Mouse (Mus musculus) neural tube, embryonic 10.5 days (tissue): ENCODE measurements around the gene Tlcd2.

Source experiments
- DNase-seq: peaks from one replicate; pipeline ENCODE4 v3.0.0-alpha.2; 2017; ENCODE audit warnings: low spot score; ENCODE audit errors: extremely low spot score

Tlcd2 gene

DNA sequence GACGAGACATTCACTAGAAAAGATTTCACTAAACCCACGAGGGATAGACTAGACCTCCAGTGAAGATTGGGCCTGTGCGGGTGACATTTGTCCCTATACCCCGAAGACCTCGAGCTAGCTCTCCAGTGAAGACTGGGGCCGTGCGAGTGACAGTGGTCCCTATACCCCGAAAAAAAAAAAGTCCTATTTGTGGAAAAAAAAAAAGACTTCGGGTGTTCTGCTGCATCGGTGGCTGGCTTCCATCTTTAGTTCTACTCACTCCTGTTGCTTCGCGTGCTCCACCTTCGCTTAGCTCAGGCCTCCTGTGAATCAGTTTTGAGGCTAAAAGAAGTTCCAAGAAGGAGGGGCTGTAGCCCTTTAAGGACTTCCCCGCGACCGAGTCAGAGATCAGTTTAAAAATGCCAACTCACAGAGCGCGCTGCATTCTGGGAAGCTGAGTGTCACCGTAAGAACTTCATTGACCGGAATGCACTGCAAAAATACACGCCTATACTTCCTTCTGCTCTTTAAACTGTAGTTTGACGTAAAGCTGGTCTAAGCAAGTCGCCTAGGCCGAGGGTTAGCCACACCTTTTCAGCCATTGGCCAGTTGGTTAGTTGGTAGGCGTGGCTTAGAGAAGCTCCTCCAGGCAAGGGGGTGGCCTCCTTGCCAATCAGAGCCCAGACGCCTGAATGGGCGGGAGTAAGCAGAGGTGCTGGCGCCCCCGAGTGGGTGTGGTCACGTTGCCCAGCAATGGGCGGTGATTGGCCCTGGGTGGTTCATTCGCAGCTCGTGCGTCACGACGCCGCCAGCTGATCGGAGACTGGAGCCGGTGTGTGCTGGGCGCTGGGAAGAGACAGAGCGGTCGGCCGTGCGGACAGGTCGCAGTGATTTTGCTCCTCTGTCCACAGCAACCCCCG lies at the start of gene Tlcd2:
Gene Tlcd2, plus strand, starts transcription at position 872 of the 899 bp plus-strand sequence.
- peak; percentile 98 for DNase-seq

DNA sequence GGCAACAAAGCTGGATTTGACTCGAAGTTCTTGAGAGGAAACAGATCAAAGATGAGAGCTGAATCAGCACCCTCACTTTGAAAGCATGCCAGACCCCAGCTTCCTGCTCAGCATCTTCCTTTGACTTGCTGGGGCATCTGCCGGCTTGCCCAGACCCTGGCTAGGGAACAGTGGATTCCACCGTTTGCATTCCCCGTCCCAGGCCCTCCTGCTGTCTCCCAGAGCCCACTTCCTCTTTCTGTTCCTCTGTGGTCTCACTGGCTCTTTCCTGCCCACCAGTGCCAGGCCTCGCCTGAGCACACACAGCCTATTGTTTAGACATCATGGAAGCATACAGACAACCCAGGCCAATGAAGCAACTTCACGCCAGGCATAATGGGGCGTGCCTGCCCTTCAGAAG lies 46.4 kb upstream of the Tlcd2 start:
- DNase-seq: no peak

DNA sequence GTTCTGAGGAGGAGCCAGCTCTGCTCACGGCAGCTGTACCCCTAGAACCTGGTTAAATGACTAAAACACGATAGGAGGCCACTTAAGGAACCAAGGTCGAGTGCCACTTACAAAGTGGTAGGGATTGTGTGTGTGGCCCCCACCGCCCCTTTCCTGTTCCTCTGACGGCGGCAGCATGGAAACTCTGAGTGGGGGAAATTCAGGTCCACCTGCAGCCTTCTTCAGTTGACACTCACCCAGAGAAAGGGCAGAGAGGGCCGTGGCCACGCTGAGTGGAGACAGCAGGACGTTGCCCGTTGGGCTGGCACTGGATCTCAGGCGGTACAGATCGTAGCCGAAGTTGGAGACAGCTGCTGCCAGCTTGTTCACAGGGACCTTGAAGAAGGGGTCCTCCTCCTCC lies 45.5 kb upstream of the Tlcd2 start:
- DNase-seq: no peak

DNA sequence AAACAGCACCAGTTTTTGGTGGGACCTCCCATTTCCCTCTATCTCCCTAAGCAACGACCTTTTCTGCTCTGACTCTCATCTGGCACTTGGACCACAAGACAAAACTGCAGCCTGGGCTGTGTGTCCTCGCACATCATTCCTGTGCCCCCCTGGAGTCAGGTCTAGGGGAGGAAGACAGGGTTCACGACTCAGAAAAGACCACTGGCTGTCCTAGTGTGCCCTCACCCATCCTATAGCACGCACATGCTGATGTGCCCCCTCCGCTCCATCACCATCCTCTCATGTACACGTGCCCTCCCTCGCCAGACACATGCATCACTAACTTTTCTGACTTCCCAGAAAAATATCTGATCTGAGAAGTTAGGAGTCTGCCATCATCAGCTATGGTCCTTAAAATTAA lies 41.5 kb upstream of the Tlcd2 start:
- no peak for DNase-seq

DNA sequence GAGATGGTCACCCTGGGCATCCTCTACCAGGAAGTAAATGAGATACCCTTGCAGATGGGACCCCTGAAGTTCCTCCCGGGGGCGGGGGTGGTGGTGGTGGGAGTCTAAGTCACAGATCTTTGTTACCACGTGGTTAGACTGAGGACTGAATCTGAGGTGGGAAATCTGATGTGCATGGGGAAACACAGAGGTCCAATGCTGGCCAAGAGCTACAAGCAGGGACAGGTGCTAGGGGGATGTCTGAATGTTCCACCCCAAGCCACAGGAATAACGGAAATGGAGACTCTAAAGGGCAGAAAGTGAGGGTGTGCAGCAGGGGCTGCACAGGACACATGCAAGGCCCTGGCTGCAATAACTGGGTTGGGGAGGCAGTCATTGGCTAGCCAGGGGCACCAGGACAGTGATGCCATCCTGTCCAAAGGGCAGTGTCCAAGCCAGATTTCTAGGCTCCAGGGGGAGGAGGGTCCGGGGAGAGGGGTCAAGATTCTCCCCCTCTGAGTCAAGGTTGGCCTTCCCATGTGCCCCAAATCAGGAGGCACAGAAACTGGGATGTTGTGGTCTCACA lies 40.6 kb upstream of the Tlcd2 start:
- DNase-seq: peak; percentile 20

DNA sequence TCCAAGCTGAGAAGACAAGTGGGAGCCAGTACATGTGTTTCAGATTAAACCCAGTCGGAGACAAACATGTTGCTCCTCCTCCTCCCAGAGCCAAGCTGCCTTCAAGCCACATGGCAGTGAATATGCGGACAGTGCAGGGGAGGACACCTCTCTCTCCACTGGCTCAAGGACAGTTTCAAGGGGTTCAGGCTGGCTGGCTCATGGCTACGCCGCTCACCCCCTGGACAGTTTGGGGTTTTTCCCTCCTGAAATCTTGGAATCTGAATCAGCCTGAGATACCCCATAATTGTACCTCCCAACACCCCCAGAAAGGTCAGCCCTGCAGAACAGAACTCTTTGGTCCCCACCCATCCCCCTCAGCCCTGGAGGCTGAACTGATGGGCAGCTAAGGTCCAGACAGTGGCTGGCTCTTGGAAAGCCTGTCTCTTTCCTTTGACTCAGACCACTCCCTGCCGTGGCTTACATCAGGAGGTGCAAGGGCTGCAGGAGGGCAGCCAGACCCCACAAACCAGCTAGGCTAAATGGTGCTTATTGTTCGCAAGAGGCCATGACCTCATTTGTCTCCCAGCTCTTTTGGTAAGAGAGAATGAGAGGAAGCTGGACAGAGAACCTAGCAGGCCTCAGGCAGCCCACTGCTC lies 40.0 kb upstream of the Tlcd2 start:
- DNase-seq: peak; percentile 52

DNA sequence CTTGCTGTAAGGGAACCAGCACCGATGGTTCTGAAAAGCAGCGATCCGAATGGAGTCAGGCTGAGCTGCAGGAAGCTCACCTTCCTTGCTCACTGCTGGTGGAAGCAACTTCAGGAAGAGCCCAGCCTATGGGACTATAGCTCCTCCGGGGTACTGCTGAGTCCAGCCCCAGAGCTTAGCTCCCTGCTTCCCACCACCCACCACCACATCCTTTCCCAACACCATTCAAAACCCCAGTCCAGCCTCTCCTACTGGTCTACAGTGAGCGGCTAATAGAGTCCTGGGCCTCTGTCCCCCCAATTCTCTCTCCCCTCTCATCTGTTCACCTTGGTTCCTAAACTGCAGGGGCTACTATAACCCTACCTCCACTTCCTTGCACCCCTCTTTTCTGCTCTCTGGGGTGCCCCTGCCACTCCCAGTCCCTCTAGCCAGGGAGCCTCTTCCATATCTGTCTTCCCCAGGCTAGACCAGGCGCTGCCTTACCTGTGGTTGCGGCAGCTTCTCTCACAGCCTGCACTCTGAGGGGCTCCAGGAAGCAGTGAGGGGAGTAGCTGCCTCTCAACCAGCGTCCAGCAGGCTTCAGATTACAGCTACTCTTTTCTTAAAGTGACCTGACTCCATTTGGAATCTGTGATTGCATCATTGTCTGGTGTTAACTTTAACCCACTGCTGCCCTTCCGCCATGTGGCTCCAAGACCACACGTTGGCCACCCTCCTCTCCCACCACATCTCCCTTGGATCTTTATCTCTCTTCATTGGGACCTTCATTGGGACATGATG lies 39.3 kb upstream of the Tlcd2 start, which contains the start of gene Serpinf1:
Gene Serpinf1, minus strand, starts transcription at position 689 of the 780 bp plus-strand sequence.
- DNase-seq: peak; percentile 50

DNA sequence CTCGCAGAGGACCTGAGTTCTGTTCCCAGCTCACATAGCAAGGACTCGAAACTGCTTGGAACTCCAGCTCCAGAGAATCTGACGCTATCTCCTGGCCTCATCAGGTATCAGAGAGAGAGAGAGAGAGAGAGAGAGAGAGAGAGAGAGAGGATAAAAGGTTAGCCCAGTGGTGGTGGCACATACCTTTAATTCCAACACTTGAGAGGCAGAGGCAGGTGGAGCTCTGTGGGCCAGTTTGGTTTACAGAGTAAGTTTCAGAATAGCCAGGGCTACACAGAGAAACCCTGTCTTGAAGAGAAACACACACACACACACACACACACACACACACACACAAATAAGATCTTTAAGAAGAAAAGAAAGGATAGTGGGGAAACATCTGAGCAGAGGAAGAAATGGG lies 38.4 kb upstream of the Tlcd2 start:
- DNase-seq: no peak

DNA sequence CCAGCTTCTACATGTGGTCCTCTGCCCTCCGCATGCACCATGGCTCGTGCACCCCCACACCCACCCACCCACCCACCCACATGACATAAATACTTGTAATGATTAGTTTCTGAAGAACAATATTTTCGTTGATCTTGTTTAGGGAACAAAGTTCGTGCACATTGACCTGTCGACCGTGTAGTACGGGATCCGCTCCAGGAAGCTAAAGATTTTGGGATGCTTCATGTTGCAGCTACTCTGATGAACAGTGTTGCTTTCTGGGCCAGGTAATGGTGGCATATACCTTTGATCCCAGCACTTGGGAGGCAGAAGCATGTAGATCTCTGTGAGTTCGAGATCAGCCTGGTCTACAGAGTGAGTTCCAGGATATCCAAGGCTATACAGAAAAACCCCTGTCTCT lies 37.5 kb upstream of the Tlcd2 start:
- no peak for DNase-seq

DNA sequence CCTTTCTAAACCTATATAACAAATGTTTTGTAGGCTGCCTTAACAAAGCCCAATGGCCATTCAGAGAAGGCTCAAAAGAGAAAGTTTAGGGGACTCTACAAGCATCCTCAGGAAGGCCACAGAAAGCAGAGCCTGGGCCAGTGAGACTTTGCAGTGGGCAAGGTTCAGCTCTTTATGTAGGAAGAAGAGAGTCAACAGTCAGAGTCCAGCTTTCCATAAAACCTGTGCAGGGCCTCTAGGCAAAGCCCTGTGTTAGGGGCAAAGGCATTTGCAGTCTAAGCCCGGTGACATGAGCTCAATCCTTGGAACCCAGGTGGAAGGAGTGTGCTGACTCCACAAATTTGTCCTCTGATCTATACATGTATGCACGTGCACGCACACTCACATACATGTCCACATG lies 37.1 kb upstream of the Tlcd2 start:
- no peak for DNase-seq

DNA sequence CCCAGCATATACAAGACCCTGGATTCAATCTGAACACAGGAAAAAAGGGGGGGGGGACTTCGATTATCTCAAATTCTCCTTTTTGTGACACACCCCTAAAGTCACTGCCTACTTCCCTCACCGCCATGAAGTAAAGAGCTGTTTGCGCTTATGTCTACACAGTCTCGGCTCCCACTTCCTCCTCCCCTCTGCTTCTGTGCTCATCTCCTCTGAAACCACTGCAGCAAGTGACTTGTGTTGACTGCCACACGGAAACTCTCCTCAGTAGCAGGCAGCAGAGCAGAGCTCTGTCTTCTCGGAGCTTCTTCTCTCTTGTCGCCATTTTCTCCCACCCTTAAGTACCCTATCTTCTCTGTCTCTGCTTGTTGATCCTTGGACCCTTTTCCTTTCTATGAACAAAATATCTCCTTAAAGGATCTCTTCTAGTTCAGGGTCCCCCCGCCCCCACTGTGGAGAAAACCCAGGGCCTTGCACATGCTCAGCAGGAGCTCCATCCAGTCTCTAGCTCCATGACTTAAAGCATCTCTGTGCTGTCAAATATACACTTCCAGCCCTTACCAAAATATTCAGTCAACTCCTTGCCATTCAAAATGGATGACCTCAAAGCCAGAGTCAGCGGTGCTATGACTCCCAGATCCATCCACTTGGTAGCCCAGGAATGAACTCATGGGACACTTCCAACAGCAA lies 32.4 kb upstream of the Tlcd2 start:
- DNase-seq: no peak

DNA sequence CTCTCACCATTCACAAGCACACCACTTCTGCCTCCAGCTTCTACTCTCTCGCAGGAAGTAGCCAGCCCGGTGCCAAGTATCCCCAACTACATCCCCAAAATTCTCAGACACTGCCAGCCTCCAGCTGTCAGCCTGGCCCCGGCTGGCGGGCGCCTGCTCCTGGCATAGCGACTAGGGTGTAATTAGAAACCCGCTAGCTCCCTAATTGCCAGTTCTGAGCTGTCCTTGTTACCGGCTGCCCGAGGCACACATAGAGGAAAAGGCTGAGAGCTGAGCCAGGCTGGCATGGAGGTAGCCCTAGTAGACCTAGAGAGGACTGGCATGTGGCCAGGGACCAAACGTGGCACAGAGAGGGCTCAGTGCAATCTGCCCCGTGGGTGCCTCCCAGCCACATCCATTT lies 30.2 kb upstream of the Tlcd2 start:
- DNase-seq: no peak

DNA sequence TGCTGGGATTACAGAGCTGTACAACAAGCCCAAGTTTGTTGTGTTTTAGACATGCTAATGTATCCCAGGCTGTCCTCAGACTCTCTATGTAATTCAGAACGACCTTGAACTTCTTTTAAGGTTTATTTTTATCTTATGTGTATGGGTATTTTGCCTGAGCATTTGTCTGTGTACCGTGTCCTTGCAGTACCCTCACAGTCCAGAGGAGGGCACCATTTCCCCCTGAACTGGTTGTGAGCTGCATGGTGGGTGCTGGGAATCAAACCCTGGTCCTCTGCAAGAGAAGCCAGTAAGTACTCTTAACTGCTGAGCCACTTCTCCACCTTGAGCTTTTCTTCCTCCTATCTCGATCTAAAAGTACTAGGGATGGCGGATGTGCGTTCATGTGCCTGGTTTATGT lies 27.4 kb upstream of the Tlcd2 start:
- no peak for DNase-seq

DNA sequence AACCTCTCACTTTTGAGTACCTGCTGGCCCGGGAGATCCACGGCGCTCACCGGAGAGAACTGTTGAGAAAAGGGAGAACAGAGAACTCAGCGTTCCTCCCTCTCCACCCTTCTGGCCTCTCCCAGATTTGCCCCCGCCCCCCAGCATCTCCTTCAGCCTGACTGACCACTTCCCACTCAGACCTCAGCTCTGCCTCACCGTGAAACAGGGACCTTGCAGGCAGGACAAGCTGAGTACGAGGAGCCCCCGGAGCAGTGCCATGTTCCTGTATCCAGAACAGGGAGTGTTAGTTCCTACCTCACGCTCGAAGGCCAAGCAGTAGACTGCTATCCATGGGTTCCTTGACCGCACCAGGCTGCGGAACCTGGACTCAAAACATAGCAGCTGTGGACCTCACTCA lies 23.3 kb upstream of the Tlcd2 start:
- no peak for DNase-seq

DNA sequence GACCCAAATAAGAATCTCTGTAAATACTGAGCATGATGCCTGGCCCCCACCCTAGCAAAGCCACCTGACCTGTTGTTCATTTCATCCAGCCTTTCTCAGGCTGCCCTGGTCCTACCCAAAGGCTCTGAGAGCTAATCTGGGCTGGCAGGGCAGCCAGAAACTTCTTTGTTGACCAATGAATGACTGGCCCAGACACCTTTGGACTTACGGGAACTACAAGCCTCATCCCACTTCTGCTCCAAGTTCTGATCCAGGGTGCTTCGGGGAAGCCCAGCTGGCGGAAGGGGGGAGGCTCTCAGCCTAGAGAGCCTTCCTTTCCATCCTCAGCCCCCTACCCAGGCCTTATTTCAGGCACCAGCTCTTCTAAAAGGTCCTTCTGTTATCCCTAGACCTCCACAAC lies 22.7 kb upstream of the Tlcd2 start:
- DNase-seq: no peak

DNA sequence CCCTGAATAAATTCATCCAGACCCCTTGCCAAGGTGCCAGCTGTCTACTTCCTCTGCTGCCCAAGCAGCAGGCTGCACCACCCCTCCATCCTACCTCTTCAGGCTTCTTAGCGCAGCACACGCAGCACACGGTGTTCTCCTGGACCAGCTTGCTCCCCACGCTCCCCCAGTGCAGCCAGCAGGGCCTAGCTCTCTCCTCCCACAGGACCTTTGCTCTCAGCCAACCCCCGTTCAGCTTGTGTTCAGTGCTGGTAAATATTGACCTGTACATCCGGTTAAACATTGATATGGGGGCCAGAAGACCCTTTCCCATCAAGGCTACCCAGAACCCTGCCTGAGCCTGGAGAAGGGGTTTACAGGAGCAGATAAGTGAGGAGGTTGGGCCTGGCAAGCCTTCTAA lies 22.2 kb upstream of the Tlcd2 start, which contains the start of gene Serpinf2:
Gene Serpinf2, minus strand, starts transcription at position 229 of the 400 bp plus-strand sequence.
- no peak for DNase-seq

DNA sequence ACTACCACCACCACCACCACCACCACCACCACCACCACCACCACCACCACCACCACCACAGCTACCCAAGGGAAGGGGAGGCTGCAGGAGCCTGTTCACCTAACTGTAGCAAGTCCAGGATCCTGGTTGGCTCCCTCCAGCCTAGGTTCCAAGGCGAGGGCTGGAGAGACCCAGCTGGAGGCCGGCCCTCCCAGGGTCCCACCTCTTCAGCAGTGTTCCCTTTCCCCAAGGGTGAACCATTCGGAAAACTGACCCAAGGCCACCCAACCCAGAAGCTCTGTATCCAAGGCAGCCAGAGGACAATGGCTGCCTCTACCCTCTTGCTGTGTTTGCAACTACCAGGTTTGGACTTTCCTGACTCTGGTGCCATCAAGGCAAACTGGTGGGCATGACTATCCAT lies 21.6 kb upstream of the Tlcd2 start:
- DNase-seq: no peak

DNA sequence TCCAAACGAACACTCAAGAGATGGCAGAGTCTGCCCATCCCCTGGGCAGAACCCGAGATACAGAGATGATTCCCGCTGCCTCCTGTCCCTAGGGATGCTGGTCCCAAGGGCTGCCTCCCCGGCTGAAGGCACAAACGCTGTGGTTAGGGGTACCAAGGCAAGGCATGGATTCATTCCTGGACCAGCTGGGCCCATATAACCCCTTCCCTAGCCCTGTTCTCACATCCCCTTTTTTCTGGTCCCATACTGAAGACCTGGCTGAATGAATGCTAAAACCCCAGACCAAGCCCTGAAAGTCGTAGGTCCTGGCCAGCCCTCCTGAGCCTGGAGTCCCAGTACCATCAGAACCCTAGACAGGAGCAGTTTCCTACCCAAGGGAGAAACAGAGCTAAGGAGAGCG lies 20.5 kb upstream of the Tlcd2 start:
- no peak for DNase-seq

DNA sequence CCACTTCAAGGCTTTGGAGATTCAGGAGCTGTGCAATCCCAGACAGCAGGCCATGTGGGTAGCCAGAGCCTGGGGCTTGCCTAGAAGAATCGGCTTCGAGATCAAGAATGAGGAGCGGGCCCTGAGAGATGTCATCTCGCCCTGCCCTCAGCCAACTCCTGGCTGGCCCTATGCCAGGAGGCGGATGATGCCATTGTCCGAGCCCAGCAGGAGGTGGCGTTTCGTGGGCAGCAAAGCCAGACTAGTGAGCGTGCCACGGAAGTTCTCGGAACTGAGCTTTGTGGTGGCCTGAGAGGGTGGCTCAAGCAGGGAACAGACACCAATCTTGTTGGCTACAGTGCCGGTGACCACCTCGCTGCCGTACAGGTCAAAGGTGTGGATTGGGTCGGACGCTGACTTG lies 19.9 kb upstream of the Tlcd2 start:
- DNase-seq: no peak

DNA sequence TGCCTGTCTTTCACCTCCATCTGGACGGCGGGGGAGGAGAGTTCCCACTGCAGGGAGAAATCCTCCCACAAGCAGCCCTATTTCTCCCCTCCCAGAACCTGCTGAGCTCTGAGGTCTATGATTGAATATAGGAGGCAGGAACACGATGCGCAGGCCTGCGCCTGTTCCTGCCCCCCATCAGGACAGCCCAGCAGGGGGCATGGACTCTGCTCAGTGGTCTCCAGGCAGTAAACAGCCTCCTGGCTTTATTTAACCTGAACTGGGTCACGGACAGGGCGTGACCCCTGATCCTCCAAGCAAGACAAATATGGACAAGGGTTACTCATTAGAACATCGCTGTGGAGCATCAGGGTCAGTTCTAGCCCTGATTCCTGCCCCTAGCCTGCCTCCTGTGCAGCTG lies 17.8 kb upstream of the Tlcd2 start:
- no peak for DNase-seq

DNA sequence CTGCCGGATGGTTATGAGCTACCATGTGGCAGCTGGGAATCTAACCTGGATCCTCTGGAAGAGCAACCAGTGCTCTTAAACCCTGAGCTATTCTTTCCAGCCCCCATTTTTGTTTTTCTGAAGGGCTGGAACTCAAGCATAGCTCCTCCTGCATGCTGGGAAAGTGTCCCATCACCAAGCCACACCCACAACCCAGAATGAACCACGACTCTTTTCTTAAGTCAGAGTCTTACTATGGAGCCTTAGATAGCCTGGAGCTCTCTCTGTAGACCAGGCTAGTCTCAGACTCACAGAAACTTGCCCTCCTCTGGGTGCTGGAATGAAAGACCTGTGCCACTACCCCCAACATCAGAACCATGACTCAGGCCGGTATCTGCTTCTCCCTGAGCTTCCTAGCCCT lies 12.9 kb upstream of the Tlcd2 start:
- DNase-seq: no peak
